Mouse (Mus musculus) neural tube, embryonic 14.5 days (tissue): ENCODE results near the gene Mef2d. TPM values are rescaled to one million over a fixed set of nuclear protein-coding genes. Genes with fewer than 3 reads are reported as not detected.
A peak's percentile ranks its signal among the peaks of the same experiment; 100 is the strongest.

Experiments
- ATAC-seq: fragments of 200-750 bp; cut with Nextera tagmentation; 2 replicates; pipeline ENCODE4 v1.8.0; 2017; ENCODE audit warnings: low read depth, mild to moderate bottlenecking, moderate TSS enrichment, moderate library complexity
- H3K27ac ChIP-seq: fragments of 300-500 bp; sonication (generic); 2 replicates; pipeline ENCODE4 v1.5.1; 2014; ENCODE audit warnings: low read depth, mild to moderate bottlenecking, control low read depth, low read length, moderate library complexity, mixed read lengths
- H3K27me3 ChIP-seq: fragments of 300-500 bp; sonication (generic); 2 replicates; pipeline ENCODE4 v1.6.1; 2014; ENCODE audit warnings: low read length; ENCODE audit not compliant: control insufficient read depth, insufficient read depth
- H3K36me3 ChIP-seq: fragments of 300-500 bp; sonication (generic); 2 replicates; pipeline ENCODE4 v1.6.1; 2014; ENCODE audit warnings: low read length, mixed read lengths; ENCODE audit not compliant: control insufficient read depth, insufficient read depth
- H3K4me1 ChIP-seq: fragments of 300-500 bp; sonication (generic); 2 replicates; pipeline ENCODE4 v1.6.1; 2014; ENCODE audit warnings: low read length; ENCODE audit not compliant: control insufficient read depth, insufficient read depth
- H3K4me2 ChIP-seq: fragments of 300-500 bp; sonication (generic); 2 replicates; pipeline ENCODE4 v1.6.1; 2014; ENCODE audit warnings: mild to moderate bottlenecking, low read depth, low read length, control low read depth
- H3K4me3 ChIP-seq: fragments of 300-500 bp; sonication (generic); 2 replicates; pipeline ENCODE4 v1.5.1; 2014; ENCODE audit warnings: low read depth, low read length, control low read depth, mixed read lengths
- H3K9ac ChIP-seq: fragments of 300-500 bp; sonication (generic); replicated peaks from 2 replicates; pipeline ENCODE4 v1.6.1; 2014; ENCODE audit warnings: low read depth, mild to moderate bottlenecking, control low read depth, low read length, mixed read lengths
- H3K9me3 ChIP-seq: fragments of 300-500 bp; sonication (generic); 2 replicates; pipeline ENCODE4 v1.6.1; 2016; ENCODE audit warnings: low read length; ENCODE audit not compliant: control insufficient read depth
- WGBS: fragments of 180-500 bp; shearing (Covaris S2); extraction: QIAGEN DNeasy Blood & Tissue Kit; methylation state at CpG from one replicate; pipeline ENCODE4 v1.1.7; 2014; 5-methylcytosine and 5-hydroxymethylcytosine counted together
- polyA plus RNA-seq: library from polyadenylated mRNA; unstranded; fragments of >200 nt; fragmentation: Nextera tagmentation; extraction: Ambion mirVana; gene quantifications from 2 replicates; pipeline ENCODE4 v1.2.1, GENCODE M21; 2014

Gene Mef2d
- polyA plus RNA-seq: 19.6 and 20.4 TPM in 2 replicates

DNA sequence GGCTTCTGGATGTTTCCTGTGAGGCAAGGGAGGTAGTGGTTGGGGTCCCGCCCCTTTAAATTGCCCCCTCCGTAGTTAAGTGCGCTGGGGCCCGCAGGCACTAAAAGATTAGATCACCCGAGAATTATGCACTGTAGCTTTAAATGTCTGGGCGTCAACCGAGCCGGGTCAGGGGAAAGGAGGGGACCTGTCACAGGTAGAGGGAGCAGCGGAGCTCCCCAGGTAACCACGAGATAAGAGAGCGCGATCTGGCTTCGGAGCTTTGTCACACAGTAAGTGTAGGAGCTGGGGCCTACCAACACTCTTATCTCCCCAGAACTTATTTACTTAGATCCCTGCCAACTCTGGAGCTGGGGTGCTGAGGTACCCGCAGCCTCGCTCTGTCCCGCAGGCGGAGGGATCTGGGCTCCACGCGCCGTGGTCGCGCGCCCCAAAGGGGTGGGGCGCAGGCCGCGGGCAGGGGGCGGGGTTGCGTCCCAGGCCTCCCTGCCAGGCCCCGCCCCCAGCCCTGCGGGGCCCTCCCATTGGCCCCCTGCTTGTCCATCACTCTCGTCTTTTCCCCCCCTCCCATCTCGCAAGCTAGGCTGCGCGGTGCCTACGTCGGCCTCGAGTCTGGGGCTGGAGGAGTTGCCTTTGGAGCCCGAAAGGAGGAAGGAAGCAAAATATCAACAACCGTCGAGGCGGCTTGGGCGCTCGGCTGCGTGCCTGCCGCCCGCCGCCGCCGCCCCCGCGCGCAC, at the start of gene Mef2d:
Mef2d (plus strand) TSS at position 586 of the 737 bp plus-strand sequence.
- no peaks in the 10 kb centered on the region for H3K36me3 ChIP-seq
- H3K4me3 ChIP-seq: peak within 1 kb of the TSS; percentile 87
- H3K4me1 ChIP-seq: peaks cover 44% of the 10 kb centered on the region
- peak; percentile 87 for ATAC-seq
- no peaks in the 10 kb centered on the region for H3K9me3 ChIP-seq
- peak within 1 kb of the TSS; percentile 70 for H3K4me2 ChIP-seq
- whole genome bisulfite sequencing: under 1% methylated on average over 43 of the region's 52 CpGs
- peak within 1 kb of the TSS; percentile 96 for H3K27ac ChIP-seq
- H3K27me3 ChIP-seq: peaks cover 4% of the 10 kb centered on the region
- peak within 1 kb of the TSS; percentile 67 for H3K9ac ChIP-seq

DNA sequence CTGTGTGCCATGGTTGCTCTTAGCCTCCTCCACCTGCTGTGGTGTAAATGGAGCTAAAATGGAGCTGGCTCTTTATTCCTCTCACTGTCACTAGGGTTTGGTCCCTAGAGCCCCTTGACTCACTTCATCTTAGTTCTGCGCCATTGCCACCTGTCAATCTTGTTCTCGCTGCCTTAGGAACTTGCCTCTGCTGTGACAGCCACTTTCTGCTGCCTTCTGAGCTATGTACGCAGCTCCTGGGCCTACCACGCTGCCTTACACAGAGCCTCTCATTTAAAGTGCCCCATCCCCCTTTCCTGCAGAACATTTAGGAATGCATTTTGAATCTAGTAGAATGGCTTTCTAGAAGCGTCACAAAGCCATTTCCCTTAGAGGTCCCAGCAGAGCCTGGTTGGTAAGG, 48.0 kb upstream of the Mef2d start:
- Histone ChIP-seq H3K27ac (no peak overlapping the region), H3K9ac (no peak overlapping the region), H3K4me2 (no peak overlapping the region), H3K4me3 (no peak overlapping the region), H3K9me3 (no peaks in the 10 kb centered on the region), H3K36me3 (no peaks in the 10 kb centered on the region), H3K27me3 (no peaks in the 10 kb centered on the region), H3K4me1 (no peaks in the 10 kb centered on the region)
- 79% methylated on average over 5 of the region's 5 CpGs for WGBS
- ATAC-seq: no peak

DNA sequence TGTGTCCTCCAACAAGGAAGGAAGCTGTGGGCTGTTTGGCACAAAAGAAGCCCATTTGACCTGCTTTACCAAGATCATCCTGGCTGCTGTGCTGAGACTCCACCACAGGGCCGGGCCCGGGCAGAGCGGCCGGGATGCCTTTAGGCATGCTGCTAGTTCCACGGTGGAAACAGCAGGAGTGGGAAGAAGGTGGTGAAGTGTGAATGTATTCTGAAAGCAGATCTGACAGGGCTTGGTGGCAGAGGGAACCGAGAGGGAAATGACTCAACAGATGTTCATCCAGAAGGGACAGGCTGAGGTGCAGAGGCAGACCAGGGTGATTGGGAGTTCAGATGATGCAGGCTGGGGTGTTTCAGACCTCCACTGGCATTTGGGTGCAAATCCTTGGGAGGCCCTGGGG, 44.5 kb upstream of the Mef2d start:
- Histone ChIP-seq H3K9ac (no peak overlapping the region), H3K27ac (no peak overlapping the region), H3K4me2 (no peak overlapping the region), H3K27me3 (no peaks in the 10 kb centered on the region), H3K4me1 (no peaks in the 10 kb centered on the region), H3K36me3 (no peaks in the 10 kb centered on the region), H3K4me3 (no peak overlapping the region), H3K9me3 (no peaks in the 10 kb centered on the region)
- ATAC-seq: no peak
- WGBS: 90% methylated on average over 6 of the region's 6 CpGs

- no peak overlapping the region for H3K27ac ChIP-seq
Measured at GRCm38 (mm10) chr3:88100251-88100650, 41.9 kb upstream of the Mef2d start.

DNA sequence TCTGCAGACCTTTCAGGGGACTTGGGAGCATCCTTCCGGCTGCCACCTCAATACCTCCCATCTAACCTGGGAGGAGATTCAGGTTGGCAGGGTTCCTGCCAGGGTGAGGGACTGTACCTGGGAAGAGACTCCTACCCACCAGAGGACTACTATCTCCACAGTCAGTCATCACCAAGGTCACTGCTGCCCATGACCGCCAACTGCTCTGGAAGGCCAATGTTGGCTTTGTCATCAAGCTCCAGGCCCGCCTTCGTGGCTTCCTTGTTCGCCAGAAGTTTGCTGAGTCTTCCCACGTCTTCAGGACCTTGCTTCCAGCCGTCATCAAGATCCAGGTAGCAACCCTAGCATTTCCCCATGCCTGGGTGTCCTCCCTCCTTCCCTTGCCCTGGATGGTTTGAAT, 40.4 kb upstream of the Mef2d start:
- Histone ChIP-seq H3K4me2 (no peak overlapping the region), H3K9me3 (no peaks in the 10 kb centered on the region), H3K36me3 (no peaks in the 10 kb centered on the region), H3K27ac (no peak overlapping the region), H3K27me3 (no peaks in the 10 kb centered on the region), H3K4me1 (no peaks in the 10 kb centered on the region), H3K4me3 (no peak overlapping the region), H3K9ac (no peak overlapping the region)
- no peak for ATAC-seq
- 93% methylated on average over 7 of the region's 7 CpGs for WGBS

More at GRCm38 (mm10) chr3:88100251-88100650, 41.9 kb upstream of the Mef2d start:
- Histone ChIP-seq H3K4me3 (no peak overlapping the region), H3K4me1 (no peaks in the 10 kb centered on the region), H3K9me3 (no peaks in the 10 kb centered on the region), H3K4me2 (no peak overlapping the region), H3K9ac (no peak overlapping the region), H3K36me3 (no peaks in the 10 kb centered on the region), H3K27me3 (no peaks in the 10 kb centered on the region)
- WGBS: 66% methylated on average over 3 of the region's 3 CpGs
- ATAC-seq: no peak

DNA sequence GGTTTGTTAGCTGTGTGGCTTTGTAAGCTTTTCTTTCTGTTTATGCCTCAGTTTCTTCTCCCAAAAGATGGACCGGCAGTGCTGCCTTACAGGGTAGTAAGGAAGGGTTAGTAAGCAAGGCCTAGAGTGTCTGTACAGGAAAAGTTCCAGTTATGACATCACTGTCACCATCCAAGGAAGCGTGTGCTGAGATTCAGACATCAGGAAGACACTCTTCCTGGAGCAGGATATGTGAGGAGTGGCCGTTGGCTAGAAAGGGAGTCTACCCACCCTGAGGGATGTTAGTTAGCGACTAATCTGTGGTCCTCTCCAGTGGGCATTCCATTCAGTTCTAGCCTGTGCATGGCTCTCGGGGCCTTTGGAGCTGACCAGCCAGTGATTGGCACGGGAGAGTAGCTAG, 40.0 kb upstream of the Mef2d start:
- 92% methylated on average over 6 of the region's 6 CpGs for WGBS
- no peaks in the 10 kb centered on the region for H3K4me1 ChIP-seq

GRCm38 (mm10) chr3:88102611-88103010, 39.6 kb upstream of the Mef2d start:
- 87% methylated on average over 6 of the region's 6 CpGs for WGBS
- H3K4me2 ChIP-seq: no peak overlapping the region
- no peak for ATAC-seq
- no peak overlapping the region for H3K27ac ChIP-seq
- no peaks in the 10 kb centered on the region for H3K27me3 ChIP-seq
- H3K4me3 ChIP-seq: no peak overlapping the region
- no peaks in the 10 kb centered on the region for H3K4me1 ChIP-seq
- no peak overlapping the region for H3K9ac ChIP-seq
- no peaks in the 10 kb centered on the region for H3K36me3 ChIP-seq
- H3K9me3 ChIP-seq: no peaks in the 10 kb centered on the region

More for the DNA sequence above, 40.0 kb upstream of the Mef2d start:
- H3K9ac ChIP-seq: no peak overlapping the region
- no peaks in the 10 kb centered on the region for H3K36me3 ChIP-seq
- no peak overlapping the region for H3K4me2 ChIP-seq
- H3K27me3 ChIP-seq: no peaks in the 10 kb centered on the region
- H3K4me3 ChIP-seq: no peak overlapping the region
- H3K9me3 ChIP-seq: no peaks in the 10 kb centered on the region
- no peak for ATAC-seq
- no peak overlapping the region for H3K27ac ChIP-seq

DNA sequence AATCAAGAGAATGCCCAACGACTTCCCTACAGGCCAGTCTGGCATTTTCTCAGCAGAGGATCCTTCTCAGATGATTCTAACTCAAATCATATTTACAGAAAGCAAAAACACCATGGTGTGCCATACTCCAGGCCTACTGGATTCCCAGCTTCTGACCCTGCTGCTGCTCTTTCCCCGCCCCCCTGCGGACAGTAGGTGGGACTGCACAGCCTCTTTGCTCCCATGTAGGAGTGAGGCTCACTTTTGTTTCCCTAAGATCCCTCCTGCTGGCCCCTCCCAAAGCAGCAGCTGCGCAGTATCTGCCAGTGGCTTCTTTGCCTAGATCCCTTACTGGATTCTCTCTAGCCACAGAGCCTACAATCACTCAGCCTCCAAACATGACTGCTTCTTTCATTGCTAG, 36.0 kb upstream of the Mef2d start:
- Histone ChIP-seq H3K4me1 (no peaks in the 10 kb centered on the region), H3K4me3 (no peak overlapping the region), H3K27ac (no peak overlapping the region), H3K36me3 (no peaks in the 10 kb centered on the region), H3K27me3 (no peaks in the 10 kb centered on the region), H3K4me2 (no peak overlapping the region), H3K9ac (no peak overlapping the region), H3K9me3 (no peaks in the 10 kb centered on the region)
- no peak for ATAC-seq
- WGBS: 87% methylated on average over 4 of the region's 4 CpGs

DNA sequence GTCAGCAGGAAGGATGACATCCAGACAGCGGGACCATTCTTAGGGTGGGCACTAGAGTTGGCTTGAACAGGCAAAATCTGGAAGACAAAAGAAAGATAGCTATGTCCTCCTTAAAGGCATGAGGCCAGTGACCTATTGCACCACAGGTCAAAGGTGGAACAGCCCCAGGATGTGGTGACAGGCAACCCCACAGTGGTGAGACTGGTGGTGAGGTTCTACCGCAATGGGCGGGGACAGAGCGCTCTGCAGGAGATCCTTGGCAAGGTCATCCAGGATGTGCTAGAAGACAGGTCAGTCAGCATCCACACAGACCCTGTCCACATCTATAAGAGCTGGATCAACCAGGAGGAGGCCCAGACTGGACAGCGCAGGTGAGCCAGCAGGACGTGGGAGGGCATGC, 33.0 kb upstream of the Mef2d start:
- Histone ChIP-seq H3K9me3 (no peaks in the 10 kb centered on the region), H3K4me3 (no peak overlapping the region), H3K36me3 (no peaks in the 10 kb centered on the region), H3K4me2 (no peak overlapping the region), H3K27ac (no peak overlapping the region), H3K4me1 (no peaks in the 10 kb centered on the region), H3K27me3 (no peaks in the 10 kb centered on the region), H3K9ac (no peak overlapping the region)
- ATAC-seq: no peak
- 94% methylated on average over 6 of the region's 6 CpGs for WGBS
